ENCODE assay signal across 12 mouse cellular contexts in genomic region chr4:152097911-152098799, GRCm38 (mm10). TPM values are rescaled to one million over a fixed set of nuclear protein-coding genes. Genes with fewer than 3 reads are reported as not detected.
DNase-seq lines count a peak whose midpoint lies in the region; ATAC-seq and TF ChIP-seq lines count a peak whose summit lies in the region.
"Had no signal": no experiment of that assay in that cellular context is flagged by ENCODE, and none has a peak within 500 bp of the region (broad histone marks: within the 10 kb centered on the region; RNA-seq: fewer than 3 reads in every experiment).

No protein-coding gene starts in this region.

- no peak overlapping the region for H3K9ac ChIP-seq in hindbrain, embryonic 13.5 days
- no peak overlapping the region for H3K9ac ChIP-seq in hindbrain, embryonic 12.5 days
- no peak overlapping the region for H3K9ac ChIP-seq in intestine, embryonic 15.5 days
- H3K9ac ChIP-seq in lung, embryonic 16.5 days (ENCODE audit: low read length) = peak overlapping the region; percentile 68; the same call in 1 of the 2 replicates
- H3K9ac ChIP-seq: midbrain, embryonic 15.5 days had no signal

- 0 out of 2 replicates have a peak overlapping the region, but pooled peaks have one; percentile 12 for H3K27ac ChIP-seq in hindbrain, embryonic 13.5 days
- H3K27ac ChIP-seq in hindbrain, embryonic 12.5 days = no peak overlapping the region
- peak overlapping the region; percentile 17; the same call in 1 of the 2 replicates for H3K27ac ChIP-seq in cortical plate, adult 2 months (ENCODE audit: insufficient read depth, low read length)
- H3K27ac ChIP-seq in intestine, embryonic 15.5 days = no peak overlapping the region
- peak overlapping the region; percentile 84 for H3K27ac ChIP-seq in lung, embryonic 16.5 days (ENCODE audit: low read length)
- H3K27ac ChIP-seq: midbrain, embryonic 15.5 days had no signal

- no peak overlapping the region for H3K4me2 ChIP-seq in hindbrain, embryonic 13.5 days
- H3K4me2 ChIP-seq in hindbrain, embryonic 12.5 days (replicated peaks) = no peak overlapping the region
- no peak overlapping the region; the same call in 1 of the 2 replicates for H3K4me2 ChIP-seq in intestine, embryonic 15.5 days (replicated peaks)
- H3K4me2 ChIP-seq in lung, embryonic 16.5 days (ENCODE audit: low read depth, low read length) = peak overlapping the region; percentile 47
- H3K4me2 ChIP-seq: midbrain, embryonic 15.5 days had no signal

- no peak for TF ChIP-seq CTCF in cortical plate, adult 2 months (IDR thresholded peaks at IDR 0.05; ENCODE audit: extremely low read depth, insufficient read depth, low read length)

- 23% methylated on average over 11 of the region's 11 CpGs for WGBS in hindbrain, embryonic 13.5 days
- 19% methylated on average over 11 of the region's 11 CpGs for WGBS in hindbrain, embryonic 12.5 days
- WGBS in intestine, embryonic 15.5 days = 38% methylated on average over 11 of the region's 11 CpGs
- WGBS in lung, embryonic 16.5 days = 22% methylated on average over 11 of the region's 11 CpGs

- no peaks in the 10 kb centered on the region for H3K9me3 ChIP-seq in hindbrain, embryonic 13.5 days
- no peaks in the 10 kb centered on the region for H3K9me3 ChIP-seq in hindbrain, embryonic 12.5 days (replicated peaks)
- no peaks in the 10 kb centered on the region for H3K9me3 ChIP-seq in intestine, embryonic 15.5 days
- no peaks in the 10 kb centered on the region for H3K9me3 ChIP-seq in lung, embryonic 16.5 days (ENCODE audit: control insufficient read depth, low read length)
- H3K9me3 ChIP-seq: G1E; midbrain, embryonic 15.5 days had no signal

- TF ChIP-seq POLR2A in cortical plate, adult 2 months (IDR thresholded peaks at IDR 0.05; ENCODE audit: extremely low read depth, insufficient read depth, low read length) = no peak

- H3K36me3 ChIP-seq in hindbrain, embryonic 13.5 days = peaks cover 5% of the 10 kb centered on the region; the same call in 1 of the 2 replicates
- 0 out of 2 replicates have a peak, but pooled peaks cover 9% of the 10 kb centered on the region for H3K36me3 ChIP-seq in hindbrain, embryonic 12.5 days
- peaks cover 3% of the 10 kb centered on the region; the same call in 1 of the 2 replicates for H3K36me3 ChIP-seq in intestine, embryonic 15.5 days
- H3K36me3 ChIP-seq in lung, embryonic 16.5 days (ENCODE audit: control insufficient read depth, insufficient read depth, low read length) = peaks cover 13% of the 10 kb centered on the region
- H3K36me3 ChIP-seq: G1E; midbrain, embryonic 15.5 days had no signal

- ATAC-seq in hindbrain, embryonic 13.5 days (ENCODE audit: low FRiP score) = no peak
- ATAC-seq in hindbrain, embryonic 12.5 days (ENCODE audit: low FRiP score) = no peak
- ATAC-seq in intestine, embryonic 15.5 days = no peak
- peak; percentile 59 for ATAC-seq in lung, embryonic 16.5 days (ENCODE audit: low read depth)
- ATAC-seq in erythroblast, adult 5-6 weeks (replicated peaks; ENCODE audit: low FRiP score, poor library complexity, severe bottlenecking) = no peak
- ATAC-seq: midbrain, embryonic 15.5 days had no signal

- 0 out of 2 replicates have a peak, but pooled peaks cover 7% of the 10 kb centered on the region for H3K27me3 ChIP-seq in hindbrain, embryonic 13.5 days
- no peaks in the 10 kb centered on the region; the same call in 1 of the 2 replicates for H3K27me3 ChIP-seq in hindbrain, embryonic 12.5 days
- no peaks in the 10 kb centered on the region for H3K27me3 ChIP-seq in intestine, embryonic 15.5 days (replicated peaks)
- H3K27me3 ChIP-seq in lung, embryonic 16.5 days (ENCODE audit: control insufficient read depth, insufficient read depth, low read depth, low read length) = no peaks in the 10 kb centered on the region
- H3K27me3 ChIP-seq: midbrain, embryonic 15.5 days had no signal

- DNase-seq in ovary, postnatal 36 days (ENCODE audit: low spot score) = no peak
- no peak for DNase-seq in thymus, postnatal 4 days
- DNase-seq: embryo, embryonic 11 days; gastrocnemius, postnatal 10 days had no signal

- H3K4me1 ChIP-seq in hindbrain, embryonic 13.5 days (replicated peaks) = peaks cover 29% of the 10 kb centered on the region
- peaks cover 31% of the 10 kb centered on the region for H3K4me1 ChIP-seq in hindbrain, embryonic 12.5 days
- H3K4me1 ChIP-seq in cortical plate, adult 2 months (ENCODE audit: control insufficient read depth, insufficient read depth, low read length) = peaks cover 11% of the 10 kb centered on the region
- peaks cover 7% of the 10 kb centered on the region for H3K4me1 ChIP-seq in intestine, embryonic 15.5 days (replicated peaks)
- H3K4me1 ChIP-seq in lung, embryonic 16.5 days (replicated peaks; ENCODE audit: control insufficient read depth, insufficient read depth, low read length) = peaks cover 34% of the 10 kb centered on the region

- no peak overlapping the region for H3K4me3 ChIP-seq in hindbrain, embryonic 13.5 days
- H3K4me3 ChIP-seq in hindbrain, embryonic 12.5 days = no peak overlapping the region
- no peak overlapping the region for H3K4me3 ChIP-seq in cortical plate, adult 2 months (ENCODE audit: insufficient read depth, low read length)
- 0 out of 2 replicates have a peak overlapping the region, but pooled peaks have one; percentile 4 for H3K4me3 ChIP-seq in intestine, embryonic 15.5 days (replicated peaks)
- peak overlapping the region; percentile 49 for H3K4me3 ChIP-seq in lung, embryonic 16.5 days (ENCODE audit: low read length)
- H3K4me3 ChIP-seq: midbrain, embryonic 15.5 days had no signal

RNA-seq across cellular contexts. Expression of gene Tnfrsf25, which starts 17.6 kb away (rescaled TPM):
- 1.00 and 1.3 TPM in 2 replicates for polyA plus RNA-seq in hindbrain, embryonic 13.5 days (2015; fragmentation: Nextera tagmentation; extraction: Ambion mirVana)
- 0.59 and 0.74 TPM in 2 replicates for polyA plus RNA-seq in hindbrain, embryonic 12.5 days (2016; fragmentation: Nextera tagmentation; extraction: Ambion mirVana)
- 12.7 and 14.7 TPM in 2 replicates for polyA plus RNA-seq in cortical plate, adult 2 months (2012; rRNA removed)
- polyA plus RNA-seq in intestine, embryonic 15.5 days (2015; fragmentation: Nextera tagmentation; extraction: Ambion mirVana) = 1.4 and 1.5 TPM in 2 replicates
- polyA plus RNA-seq in lung, embryonic 16.5 days (2015; fragmentation: Nextera tagmentation; extraction: Ambion mirVana) = 1.6 and 2.4 TPM in 2 replicates
- total RNA-seq in erythroblast, adult 5-6 weeks (2015; ENCODE audit: low replicate concordance) = not detected in 2 replicates
- total RNA-seq in erythroblast, adult 5-6 weeks (2017; ENCODE audit: low replicate concordance) = not detected in 2 replicates
- total RNA-seq: G1E had no signal
- polyA plus RNA-seq: G1E had no signal

RNA-seq across cellular contexts. Expression of gene Plekhg5, which starts 25.9 kb away (rescaled TPM):
- polyA plus RNA-seq in hindbrain, embryonic 13.5 days (2015; fragmentation: Nextera tagmentation; extraction: Ambion mirVana) = 10.2 and 10.9 TPM in 2 replicates
- polyA plus RNA-seq in hindbrain, embryonic 12.5 days (2016; fragmentation: Nextera tagmentation; extraction: Ambion mirVana) = 11.7 and 12.0 TPM in 2 replicates
- 59.9 and 72.3 TPM in 2 replicates for polyA plus RNA-seq in cortical plate, adult 2 months (2012; rRNA removed)
- polyA plus RNA-seq in intestine, embryonic 15.5 days (2015; fragmentation: Nextera tagmentation; extraction: Ambion mirVana) = 11.0 and 12.9 TPM in 2 replicates
- 23.3 and 24.1 TPM in 2 replicates for polyA plus RNA-seq in lung, embryonic 16.5 days (2015; fragmentation: Nextera tagmentation; extraction: Ambion mirVana)
- 0.42 TPM in 1 of 2 replicates, not detected in the other for total RNA-seq in erythroblast, adult 5-6 weeks (2015; ENCODE audit: low replicate concordance)
- 1.4 and 2.0 TPM in 2 replicates for total RNA-seq in erythroblast, adult 5-6 weeks (2017; ENCODE audit: low replicate concordance)

RNA-seq across cellular contexts. Expression of gene Espn, which starts 54.0 kb away (rescaled TPM):
- 0.09 and 0.22 TPM in 2 replicates for polyA plus RNA-seq in hindbrain, embryonic 13.5 days (2015; fragmentation: Nextera tagmentation; extraction: Ambion mirVana)
- polyA plus RNA-seq in hindbrain, embryonic 12.5 days (2016; fragmentation: Nextera tagmentation; extraction: Ambion mirVana) = 0.82 and 2.3 TPM in 2 replicates
- polyA plus RNA-seq in cortical plate, adult 2 months (2012; rRNA removed) = 1.8 and 2.6 TPM in 2 replicates
- polyA plus RNA-seq in intestine, embryonic 15.5 days (2015; fragmentation: Nextera tagmentation; extraction: Ambion mirVana) = 29.2 and 30.8 TPM in 2 replicates
- polyA plus RNA-seq in lung, embryonic 16.5 days (2015; fragmentation: Nextera tagmentation; extraction: Ambion mirVana) = 6.6 and 10.1 TPM in 2 replicates
- total RNA-seq in erythroblast, adult 5-6 weeks (2015; ENCODE audit: low replicate concordance) = not detected in 2 replicates
- total RNA-seq in erythroblast, adult 5-6 weeks (2017; ENCODE audit: low replicate concordance) = 0.34 and 0.42 TPM in 2 replicates

RNA-seq across cellular contexts. Expression of gene Nol9, which starts 59.0 kb away (rescaled TPM):
- 23.3 and 25.8 TPM in 2 replicates for polyA plus RNA-seq in hindbrain, embryonic 13.5 days (2015; fragmentation: Nextera tagmentation; extraction: Ambion mirVana)
- polyA plus RNA-seq in hindbrain, embryonic 12.5 days (2016; fragmentation: Nextera tagmentation; extraction: Ambion mirVana) = 32.6 and 33.9 TPM in 2 replicates
- polyA plus RNA-seq in cortical plate, adult 2 months (2012; rRNA removed) = 16.7 and 17.1 TPM in 2 replicates
- polyA plus RNA-seq in intestine, embryonic 15.5 days (2015; fragmentation: Nextera tagmentation; extraction: Ambion mirVana) = 31.3 and 31.7 TPM in 2 replicates
- 21.4 and 22.7 TPM in 2 replicates for polyA plus RNA-seq in lung, embryonic 16.5 days (2015; fragmentation: Nextera tagmentation; extraction: Ambion mirVana)
- total RNA-seq in erythroblast, adult 5-6 weeks (2015; ENCODE audit: low replicate concordance) = 6.7 and 7.3 TPM in 2 replicates
- 3.9 and 6.3 TPM in 2 replicates for total RNA-seq in erythroblast, adult 5-6 weeks (2017; ENCODE audit: low replicate concordance)

RNA-seq across cellular contexts. Expression of gene Tas1r1, which starts 59.8 kb away (rescaled TPM):
- 1.5 and 1.6 TPM in 2 replicates for polyA plus RNA-seq in hindbrain, embryonic 13.5 days (2015; fragmentation: Nextera tagmentation; extraction: Ambion mirVana)
- polyA plus RNA-seq in hindbrain, embryonic 12.5 days (2016; fragmentation: Nextera tagmentation; extraction: Ambion mirVana) = 1.0 and 1.2 TPM in 2 replicates
- polyA plus RNA-seq in cortical plate, adult 2 months (2012; rRNA removed) = 0.23 and 0.53 TPM in 2 replicates
- polyA plus RNA-seq in intestine, embryonic 15.5 days (2015; fragmentation: Nextera tagmentation; extraction: Ambion mirVana) = 0.19 and 0.44 TPM in 2 replicates
- polyA plus RNA-seq in lung, embryonic 16.5 days (2015; fragmentation: Nextera tagmentation; extraction: Ambion mirVana) = 0.59 and 0.74 TPM in 2 replicates
- 1.9 TPM in 1 of 2 replicates, not detected in the other for total RNA-seq in erythroblast, adult 5-6 weeks (2015; ENCODE audit: low replicate concordance)
- total RNA-seq in erythroblast, adult 5-6 weeks (2017; ENCODE audit: low replicate concordance) = not detected in 2 replicates

Comparison
In these comparisons a context has a peak if more than half of its experiments do, and no peak if none do; other contexts are left out.
1. H3K27ac ChIP-seq: peak in hindbrain, embryonic 13.5 days (single experiment), cortical plate, adult 2 months (single experiment) and lung, embryonic 16.5 days (single experiment); none in hindbrain, embryonic 12.5 days (single experiment) and intestine, embryonic 15.5 days (single experiment).
2. H3K4me3 ChIP-seq: peak in intestine, embryonic 15.5 days (single experiment) and lung, embryonic 16.5 days (single experiment); none in hindbrain, embryonic 13.5 days (single experiment), hindbrain, embryonic 12.5 days (single experiment) and cortical plate, adult 2 months (single experiment).